Mouse (Mus musculus): Measurements from ENCODE around the gene Olfr575.
A peak's percentile ranks its signal among the peaks of the same experiment; 100 is the strongest.

Gene Olfr575

GRCm38 (mm10) chr7:102958593-102958992 lies at the start of gene Olfr575:
Gene Olfr575, minus strand, starts transcription at chr7:102958775.
- no peak for DNase-seq

GRCm38 (mm10) chr7:102989224-102989623 lies 30.6 kb upstream of the Olfr575 start, which contains the start of gene Olfr578:
Gene Olfr578, minus strand, starts transcription at chr7:102989324.
- no peak for DNase-seq

GRCm38 (mm10) chr7:102975843-102976242 lies 17.3 kb upstream of the Olfr575 start, which contains the start of gene Olfr577:
Gene Olfr577, minus strand, starts transcription at chr7:102975943.
- DNase-seq: no peak

GRCm38 (mm10) chr7:102974399-102974798 lies 15.8 kb upstream of the Olfr575 start:
- DNase-seq: no peak

- no peak for DNase-seq
Measured at GRCm38 (mm10) chr7:102962360-102962759, 3.8 kb upstream of the Olfr575 start, which contains the start of gene Olfr576. Gene Olfr576, plus strand, starts transcription at chr7:102962660.

- no peak for DNase-seq
Measured at GRCm38 (mm10) chr7:102958137-102958536, 438 bp downstream of the Olfr575 start.

- no peak for DNase-seq
Measured at GRCm38 (mm10) chr7:102950732-102951131, 7.8 kb downstream of the Olfr575 start.

- DNase-seq: no peak
Measured at GRCm38 (mm10) chr7:102948167-102948566, 10.4 kb downstream of the Olfr575 start, which contains the start of gene Olfr574. Gene Olfr574, plus strand, starts transcription at chr7:102948467.

GRCm38 (mm10) chr7:102943417-102943816 lies 15.2 kb downstream of the Olfr575 start:
- no peak for DNase-seq

GRCm38 (mm10) chr7:102942475-102942874 lies 16.1 kb downstream of the Olfr575 start, which contains the start of gene Olfr573-ps1:
Gene Olfr573-ps1, minus strand, starts transcription at chr7:102942575.
- DNase-seq: no peak

GRCm38 (mm10) chr7:102927105-102927504 lies 31.5 kb downstream of the Olfr575 start:
- no peak for DNase-seq

- no peak for DNase-seq
Measured at GRCm38 (mm10) chr7:102924109-102924508, 34.5 kb downstream of the Olfr575 start, which contains the start of gene Olfr572. Gene Olfr572, plus strand, starts transcription at chr7:102924409.

GRCm38 (mm10) chr7:102919632-102920031 lies 38.9 kb downstream of the Olfr575 start:
- peak; percentile 27 for DNase-seq

GRCm38 (mm10) chr7:102917032-102917875 lies 41.3 kb downstream of the Olfr575 start, which contains the start of gene Olfr571:
Gene Olfr571, minus strand, starts transcription at chr7:102917536.
- DNase-seq: no peak

- DNase-seq: no peak
Measured at GRCm38 (mm10) chr7:102916405-102916804, 42.2 kb downstream of the Olfr575 start.

- DNase-seq: no peak
Measured at GRCm38 (mm10) chr7:102915261-102915660, 43.3 kb downstream of the Olfr575 start.

Data from thymus, postnatal 14 days (tissue).